Mouse (Mus musculus) heart, adult 2 months (tissue): Measurements from ENCODE around the gene Hoxa6.

ENCODE experiments used
- CTCF ChIP-seq: fragments of 200-600 bp; IDR thresholded peaks from 2 replicates; pipeline ENCODE4 v1.8.1; 2022; ENCODE audit warnings: antibody characterized with exemption, mild to moderate bottlenecking, moderate library complexity
- EP300 ChIP-seq: fragments of 200-500 bp; IDR thresholded peaks from 2 replicates; pipeline ENCODE4 v1.6.1; 2011; ENCODE audit warnings: low read depth, low read length, control low read depth; ENCODE audit not compliant: insufficient read depth

GRCm38 (mm10) chr6:52206882-52207683, 1.4 kb downstream of the Hoxa6 start:
- no peak for TF ChIP-seq CTCF
- no peak for TF ChIP-seq EP300
